Mouse (Mus musculus) embryo, embryonic 11.5 days (tissue): ENCODE measurements around the gene Dhx40.
"Not testable (repeated sequence)": the region's sequence is repeated elsewhere in the genome, so short reads cannot be mapped to it uniquely, and the experiment has no call there.

ENCODE experiments used
- DNase-seq: peaks from one replicate; pipeline ENCODE4 v3.0.0-alpha.2; 2012; ENCODE audit warnings: low read depth, low spot score

Dhx40 gene

DNA sequence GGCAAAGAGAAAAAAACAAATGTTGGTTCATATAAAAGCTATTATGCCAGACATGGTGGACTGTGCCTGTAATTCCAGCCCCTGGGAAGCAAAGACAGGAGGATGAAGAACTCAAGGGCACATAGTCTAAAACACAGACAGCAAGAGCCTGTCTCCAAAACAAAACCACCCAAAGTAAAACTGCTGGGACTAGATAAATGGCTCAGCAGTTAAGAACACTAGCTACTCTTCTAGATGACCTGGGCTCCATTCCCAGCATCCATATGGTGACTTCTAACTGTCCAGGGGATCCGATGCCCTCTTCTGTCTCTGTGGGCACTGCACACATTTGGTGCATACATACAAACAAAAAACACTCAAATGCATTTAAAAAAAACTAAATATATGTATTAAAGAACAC is 56.5 kb downstream of the Dhx40 start:
- no peak for DNase-seq

DNA sequence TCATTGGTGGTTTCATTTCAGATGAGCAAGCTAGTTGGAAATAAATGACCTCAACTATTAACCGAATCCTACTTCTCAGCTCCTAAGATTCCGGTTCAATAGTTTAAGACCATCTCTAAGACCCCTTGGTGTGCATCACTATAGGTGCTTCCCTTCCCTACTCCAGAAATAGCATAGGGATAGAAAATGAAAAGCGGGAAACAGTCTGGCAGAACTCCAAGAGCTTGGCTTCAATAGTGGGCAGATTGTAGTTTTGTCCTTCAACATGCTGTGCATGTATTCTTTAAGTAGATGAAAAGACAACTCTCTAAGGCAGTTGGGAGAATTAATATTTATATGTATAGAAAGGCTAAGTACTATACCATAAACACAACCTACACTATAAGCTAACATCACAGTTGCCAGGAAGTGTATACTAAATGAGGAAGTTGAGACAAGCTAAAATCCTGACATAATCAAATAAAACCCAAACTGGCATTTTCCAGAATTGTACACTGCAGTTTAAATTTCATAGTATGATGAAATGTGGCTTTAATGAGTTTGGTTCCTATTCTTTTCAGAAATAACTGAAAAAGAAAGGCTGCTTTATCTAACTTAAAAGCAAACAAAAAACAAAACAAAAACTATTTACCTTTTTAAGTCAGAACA is 57.6 kb downstream of the Dhx40 start:
- no peak for DNase-seq

DNA sequence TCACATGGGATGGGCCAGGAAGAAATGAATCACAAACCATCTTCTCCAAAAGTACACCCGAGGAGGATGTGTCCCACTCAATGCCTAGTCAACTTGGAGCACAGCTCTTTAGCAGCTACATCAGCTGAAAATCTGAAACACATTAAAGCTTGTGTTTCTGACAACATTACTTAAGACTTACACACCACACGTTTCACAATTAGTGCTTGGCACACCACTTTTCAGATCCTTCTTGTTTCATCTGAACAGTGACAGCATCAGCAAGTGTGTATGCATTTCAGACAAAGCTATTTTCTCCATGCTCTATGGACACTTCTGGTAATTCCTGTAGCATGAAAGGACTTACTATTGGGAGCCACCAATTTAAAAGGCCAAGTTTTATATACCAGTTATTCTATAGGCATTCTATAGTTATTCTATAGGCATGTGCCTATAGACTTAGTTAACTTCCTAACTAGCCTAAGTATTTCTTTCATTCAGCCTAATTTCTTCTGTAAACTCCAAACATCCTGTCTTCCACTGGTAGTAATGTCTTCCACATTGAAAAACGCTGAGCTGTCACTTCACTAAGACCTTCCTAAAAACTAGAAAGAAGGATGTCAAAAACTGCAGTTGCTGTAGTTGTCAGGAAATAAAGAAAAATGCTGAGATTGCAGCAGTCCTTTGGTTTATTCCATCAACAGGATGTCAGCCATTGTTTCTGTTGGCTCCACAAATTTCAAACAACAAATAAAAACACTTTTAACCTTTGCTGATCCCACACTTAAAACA is 61.7 kb downstream of the Dhx40 start:
- no peak for DNase-seq

GRCm38 (mm10) chr11:86742605-86743004 is 64.9 kb downstream of the Dhx40 start:
- no peak for DNase-seq

DNA sequence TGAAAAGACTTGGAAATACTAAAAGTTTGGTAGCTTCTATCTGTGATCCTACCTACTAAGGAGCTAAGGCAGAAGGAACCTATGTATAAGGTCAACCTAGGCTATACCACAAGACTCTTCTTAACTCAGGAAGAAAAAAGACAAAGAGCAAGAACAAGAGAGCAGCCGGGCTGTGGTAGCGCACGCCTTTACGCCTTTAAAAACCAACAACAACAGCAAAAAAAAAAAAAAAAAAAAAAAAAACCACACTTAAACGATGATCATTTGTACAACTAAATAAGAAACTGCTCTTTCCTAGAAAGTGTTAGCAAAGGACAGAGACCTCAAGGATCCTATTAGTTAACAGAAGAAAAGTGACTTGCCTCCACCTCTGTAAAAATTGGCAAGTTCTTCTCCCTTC is 66.0 kb downstream of the Dhx40 start:
- DNase-seq = no peak

- no peak for DNase-seq
Observed at GRCm38 (mm10) chr11:86739470-86739869, 68.1 kb downstream of the Dhx40 start.

DNA sequence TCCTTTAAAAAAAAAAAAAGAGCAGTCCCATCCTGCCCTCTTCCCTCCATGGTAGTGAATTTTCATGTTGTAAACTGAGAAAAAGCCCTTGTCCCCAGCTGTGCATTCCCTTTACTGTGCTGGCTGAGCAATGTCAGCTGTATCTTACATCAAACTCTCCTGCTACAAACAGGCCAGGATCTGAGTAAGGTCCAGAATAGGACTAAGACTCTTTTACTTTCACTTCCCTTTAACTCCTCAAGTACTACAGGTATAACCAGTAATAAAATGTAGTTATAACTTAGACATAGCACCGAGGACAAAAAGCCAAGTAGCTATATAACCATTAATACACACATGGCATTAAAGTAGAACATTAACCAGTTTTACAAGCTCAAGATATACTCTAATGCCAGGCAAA is 68.6 kb downstream of the Dhx40 start:
- DNase-seq = no peak

GRCm38 (mm10) chr11:86738308-86738707 is 69.2 kb downstream of the Dhx40 start:
- not testable (repeated sequence) for DNase-seq

GRCm38 (mm10) chr11:86737301-86738000 is 70.1 kb downstream of the Dhx40 start:
- DNase-seq = no peak

GRCm38 (mm10) chr11:86734993-86735392 is 72.6 kb downstream of the Dhx40 start:
- DNase-seq = no peak

GRCm38 (mm10) chr11:86734241-86734939 is 73.2 kb downstream of the Dhx40 start:
- no peak for DNase-seq

GRCm38 (mm10) chr11:86731443-86731842 is 76.1 kb downstream of the Dhx40 start:
- no peak for DNase-seq

- no peak for DNase-seq
Observed at GRCm38 (mm10) chr11:86725607-86726006, 81.9 kb downstream of the Dhx40 start.

- DNase-seq = no peak
Observed at GRCm38 (mm10) chr11:86724982-86725381, 82.6 kb downstream of the Dhx40 start.

DNA sequence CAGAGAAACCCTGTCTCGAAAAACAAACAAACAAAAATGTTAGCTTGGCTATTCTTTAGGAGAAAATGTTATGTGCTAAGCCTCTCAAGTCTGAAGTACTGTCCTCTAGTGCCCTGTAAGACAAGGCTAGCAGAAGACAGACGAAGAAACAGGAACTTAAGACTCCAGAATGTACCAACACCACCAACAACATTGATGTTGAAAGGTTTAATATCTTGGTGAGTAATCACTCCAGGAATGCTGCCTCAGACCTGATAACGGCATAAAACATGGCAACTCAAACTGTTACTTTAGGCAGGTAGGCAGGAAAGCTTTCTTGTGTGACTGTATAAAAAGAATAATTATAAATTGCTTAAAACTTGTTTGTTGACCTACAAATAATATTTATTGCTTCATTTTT is 83.5 kb downstream of the Dhx40 start:
- DNase-seq = no peak

GRCm38 (mm10) chr11:86719390-86719789 is 88.2 kb downstream of the Dhx40 start:
- no peak for DNase-seq
